Mouse (Mus musculus) G1E (cell line): ENCODE measurements around the gene Cybc1. TPM values are rescaled to one million over a fixed set of nuclear protein-coding genes. Genes with fewer than 3 reads are reported as not detected.
A peak's percentile ranks its signal among the peaks of the same experiment; 100 is the strongest.

Source experiments
- ATAC-seq: 2 replicates; pipeline ENCODE4 v1.8.0; 2016; ENCODE audit warnings: mild to moderate bottlenecking; ENCODE audit not compliant: insufficient number of reproducible peaks, poor library complexity, low FRiP score, severe bottlenecking; ENCODE audit errors: extremely low read depth
- DNase-seq: peaks from one replicate; pipeline ENCODE4 v3.0.0; 2012; ENCODE audit warnings: low spot score
- H3K27me3 ChIP-seq: 2 replicates; pipeline ENCODE4 v1.6.1; 2012; ENCODE audit warnings: mild to moderate bottlenecking, low read length, inconsistent platforms; ENCODE audit not compliant: insufficient read depth
- H3K36me3 ChIP-seq: replicated peaks from 2 replicates; pipeline ENCODE3; 2012; ENCODE audit warnings: mild to moderate bottlenecking, inconsistent platforms
- H3K4me1 ChIP-seq: 2 replicates; pipeline ENCODE4 v1.6.1; 2012; ENCODE audit warnings: low read depth, low read length, inconsistent platforms, mixed read lengths; ENCODE audit not compliant: insufficient read depth
- H3K4me3 ChIP-seq: 2 replicates; pipeline ENCODE4 v1.5.1; 2012; ENCODE audit warnings: low read depth, mild to moderate bottlenecking, inconsistent platforms, low read length, moderate library complexity, mixed read lengths
- H3K9me3 ChIP-seq: replicated peaks from 2 replicates; pipeline ENCODE4 v1.6.1; 2012; ENCODE audit warnings: inconsistent platforms
- CTCF ChIP-seq: IDR thresholded peaks from 2 replicates; pipeline ENCODE4 v1.5.1; 2012; ENCODE audit warnings: low read depth, low read length, inconsistent platforms, mixed read lengths
- GATA1 ChIP-seq: IDR thresholded peaks from 2 replicates; pipeline ENCODE4 v1.6.1; 2012; ENCODE audit warnings: borderline replicate concordance, low read length, inconsistent platforms, mixed read lengths
- GATA2 ChIP-seq: IDR thresholded peaks from 2 replicates; pipeline ENCODE4 v1.6.1; 2012; ENCODE audit warnings: low read depth, low read length, inconsistent platforms, borderline replicate concordance
- POLR2AphosphoS5 ChIP-seq: IDR thresholded peaks from 2 replicates; pipeline ENCODE4 v1.6.1; 2012; ENCODE audit warnings: low read depth, low read length, inconsistent platforms; ENCODE audit not compliant: insufficient replicate concordance
- TAL1 ChIP-seq: conservative IDR thresholded peaks from 2 replicates; pipeline ENCODE4 v1.6.1; 2012; ENCODE audit warnings: low read depth, low read length, inconsistent platforms, mixed read lengths
- polyA plus RNA-seq: library from polyadenylated mRNA; stranded (reverse); fragments of >175 nt; gene quantifications from 2 replicates; pipeline ENCODE4 v1.2.3, GENCODE M21; 2012
- total RNA-seq, 2 experiments: library from RNA; stranded (forward) in 1 of 2; stranded (reverse) in 1 of 2; fragments of 200-1000 nt in 1 of 2; fragments of >200 nt in 1 of 2; fragmentation: Nextera tagmentation in 1 of 2; gene quantifications; 2 replicates each; pipeline ENCODE4 v1.2.3; 2014 to 2017

The Cybc1 gene
- total and polyA plus RNA-seq, 3 experiments = 19.6 to 41.5 (median 23.2) TPM

DNA sequence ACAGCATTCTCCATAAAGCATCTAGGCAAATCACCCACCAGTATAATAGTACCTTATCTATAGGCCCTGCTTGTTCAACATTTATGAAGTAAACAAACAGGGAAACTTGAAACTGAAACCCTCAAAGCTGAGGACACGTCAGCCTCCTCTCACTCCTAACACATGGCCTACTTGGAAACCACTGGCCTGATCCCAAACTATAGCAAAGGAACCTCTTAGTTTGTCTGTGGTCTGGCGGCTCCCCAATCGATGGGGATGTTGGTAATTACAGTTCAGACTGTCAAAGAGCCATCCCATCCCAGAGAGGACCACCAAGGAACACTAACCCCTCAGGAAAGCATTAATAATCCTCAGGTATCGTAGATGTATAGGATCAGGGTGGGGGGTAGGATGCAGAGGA, 29.3 kb downstream of the Cybc1 start:
- no peak for TF ChIP-seq CTCF
- no peak for TF ChIP-seq GATA2
- TF ChIP-seq GATA1 = no peak
- TF ChIP-seq POLR2AphosphoS5 = no peak
- TF ChIP-seq TAL1 = no peak
- no peak for DNase-seq
- H3K4me3 ChIP-seq = no peak overlapping the region
- peaks cover 19% of the 10 kb centered on the region for H3K36me3 ChIP-seq
- ATAC-seq = no peak
- no peaks in the 10 kb centered on the region for H3K27me3 ChIP-seq
- peaks cover 10% of the 10 kb centered on the region for H3K4me1 ChIP-seq
- H3K9me3 ChIP-seq = no peaks in the 10 kb centered on the region

DNA sequence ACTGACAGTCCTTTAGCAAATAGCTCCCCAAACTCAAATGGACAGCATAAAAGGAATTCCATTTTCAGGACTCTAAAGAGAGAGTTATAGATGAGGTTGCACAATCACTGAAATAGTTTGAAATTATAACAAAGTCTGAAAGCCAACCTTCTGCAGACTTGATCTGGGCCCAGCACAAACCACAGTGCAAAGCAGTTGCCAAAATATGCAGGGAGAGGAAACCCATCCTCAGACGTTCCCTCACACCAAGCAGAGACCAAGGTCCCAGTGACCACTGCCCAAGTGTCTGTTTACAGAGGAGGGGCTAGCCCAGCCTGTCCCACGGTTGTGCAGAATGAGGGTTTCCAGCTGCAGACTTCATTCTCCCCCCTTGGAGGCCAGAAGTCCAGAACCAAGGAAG, 30.5 kb downstream of the Cybc1 start:
- H3K4me1 ChIP-seq = peaks cover 2% of the 10 kb centered on the region
- TF ChIP-seq POLR2AphosphoS5 (no peak), GATA1 (no peak), TAL1 (no peak), CTCF (no peak), GATA2 (no peak)
- DNase-seq (no peak), ATAC-seq (no peak)
- H3K27me3 ChIP-seq = no peaks in the 10 kb centered on the region
- H3K9me3 ChIP-seq = no peaks in the 10 kb centered on the region
- no peak overlapping the region for H3K4me3 ChIP-seq
- peaks cover 21% of the 10 kb centered on the region for H3K36me3 ChIP-seq

DNA sequence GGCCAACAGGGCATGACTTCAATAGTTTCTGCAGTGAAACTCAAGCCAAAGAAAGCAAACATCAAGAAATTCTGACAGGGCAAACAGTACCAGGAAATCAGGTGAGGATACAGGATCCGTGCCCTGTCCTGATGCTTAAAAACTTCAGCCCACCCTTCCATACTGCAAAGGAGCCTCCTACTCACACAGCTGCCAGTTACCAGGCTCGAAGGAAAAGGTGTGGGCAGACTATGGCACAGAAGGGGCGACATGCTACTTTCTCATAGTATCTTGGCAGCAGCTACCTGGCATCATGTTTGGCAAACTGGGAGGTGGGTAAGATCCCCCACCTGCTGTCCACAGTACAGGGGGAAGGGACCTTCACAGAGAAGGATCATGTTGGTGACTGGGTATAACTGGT, 35.7 kb downstream of the Cybc1 start:
- no peak for DNase-seq
- H3K9me3 ChIP-seq = no peaks in the 10 kb centered on the region

DNA sequence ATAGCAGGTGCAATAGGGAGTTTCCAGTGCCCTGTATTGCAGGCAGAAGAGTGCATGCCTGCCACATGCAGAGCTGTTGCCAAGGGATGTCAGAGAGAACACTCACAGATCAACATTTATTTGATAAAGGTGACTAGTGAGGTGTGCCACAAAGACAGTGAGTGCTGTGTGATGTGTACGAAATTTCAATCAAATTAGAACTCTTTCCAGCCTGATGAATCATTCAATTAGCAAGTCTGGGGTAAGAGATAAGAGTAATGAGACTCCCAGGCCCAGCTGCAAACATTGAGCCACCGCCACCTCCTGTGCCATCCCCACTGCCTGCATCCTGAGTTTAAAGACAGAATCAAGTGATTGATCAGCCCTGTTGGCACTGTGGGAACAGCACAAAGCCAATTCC, 36.4 kb downstream of the Cybc1 start:
- ATAC-seq (no peak), DNase-seq (no peak)
- Histone ChIP-seq H3K9me3 (no peaks in the 10 kb centered on the region), H3K4me3 (no peak overlapping the region), H3K36me3 (peaks cover 9% of the 10 kb centered on the region), H3K4me1 (no peaks in the 10 kb centered on the region), H3K27me3 (no peaks in the 10 kb centered on the region; the same call in 1 of the 2 replicates)
- no peak for TF ChIP-seq CTCF
- no peak for TF ChIP-seq GATA2
- no peak for TF ChIP-seq TAL1
- TF ChIP-seq POLR2AphosphoS5 = no peak
- TF ChIP-seq GATA1 = no peak

More for the DNA sequence above, 35.7 kb downstream of the Cybc1 start:
- Histone ChIP-seq H3K27me3 (no peaks in the 10 kb centered on the region; the same call in 1 of the 2 replicates), H3K36me3 (peaks cover 9% of the 10 kb centered on the region), H3K4me3 (no peak overlapping the region), H3K4me1 (no peaks in the 10 kb centered on the region)
- ATAC-seq = no peak
- no peak for TF ChIP-seq GATA2
- TF ChIP-seq TAL1 = no peak
- no peak for TF ChIP-seq CTCF
- no peak for TF ChIP-seq GATA1
- no peak for TF ChIP-seq POLR2AphosphoS5

DNA sequence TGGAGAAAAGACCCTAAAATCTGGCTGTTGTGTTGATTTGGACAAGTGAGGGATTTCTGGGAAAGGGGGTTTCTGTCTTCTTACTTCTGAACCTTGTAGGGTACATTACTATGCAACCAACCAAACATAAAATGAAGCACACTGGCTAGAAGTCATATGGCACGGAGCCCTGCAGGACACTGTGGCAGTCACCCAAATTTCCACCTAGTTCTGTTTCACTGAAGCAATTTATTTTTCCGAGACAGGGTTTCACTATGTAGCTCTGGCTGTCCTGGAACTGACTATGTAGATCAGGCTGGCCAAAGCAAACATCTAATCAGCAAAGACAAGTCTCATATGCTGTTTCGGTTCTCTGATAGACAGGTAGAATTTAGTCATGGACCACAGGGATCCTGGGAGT, 39.4 kb downstream of the Cybc1 start:
- no peaks in the 10 kb centered on the region for H3K9me3 ChIP-seq
- DNase-seq (no peak), ATAC-seq (no peak)
- peaks cover 2% of the 10 kb centered on the region for H3K36me3 ChIP-seq
- no peak overlapping the region for H3K4me3 ChIP-seq
- no peaks in the 10 kb centered on the region; the same call in 1 of the 2 replicates for H3K27me3 ChIP-seq
- H3K4me1 ChIP-seq = no peaks in the 10 kb centered on the region
- no peak for TF ChIP-seq TAL1
- no peak for TF ChIP-seq POLR2AphosphoS5
- TF ChIP-seq GATA1 = no peak
- no peak for TF ChIP-seq CTCF
- no peak for TF ChIP-seq GATA2

DNA sequence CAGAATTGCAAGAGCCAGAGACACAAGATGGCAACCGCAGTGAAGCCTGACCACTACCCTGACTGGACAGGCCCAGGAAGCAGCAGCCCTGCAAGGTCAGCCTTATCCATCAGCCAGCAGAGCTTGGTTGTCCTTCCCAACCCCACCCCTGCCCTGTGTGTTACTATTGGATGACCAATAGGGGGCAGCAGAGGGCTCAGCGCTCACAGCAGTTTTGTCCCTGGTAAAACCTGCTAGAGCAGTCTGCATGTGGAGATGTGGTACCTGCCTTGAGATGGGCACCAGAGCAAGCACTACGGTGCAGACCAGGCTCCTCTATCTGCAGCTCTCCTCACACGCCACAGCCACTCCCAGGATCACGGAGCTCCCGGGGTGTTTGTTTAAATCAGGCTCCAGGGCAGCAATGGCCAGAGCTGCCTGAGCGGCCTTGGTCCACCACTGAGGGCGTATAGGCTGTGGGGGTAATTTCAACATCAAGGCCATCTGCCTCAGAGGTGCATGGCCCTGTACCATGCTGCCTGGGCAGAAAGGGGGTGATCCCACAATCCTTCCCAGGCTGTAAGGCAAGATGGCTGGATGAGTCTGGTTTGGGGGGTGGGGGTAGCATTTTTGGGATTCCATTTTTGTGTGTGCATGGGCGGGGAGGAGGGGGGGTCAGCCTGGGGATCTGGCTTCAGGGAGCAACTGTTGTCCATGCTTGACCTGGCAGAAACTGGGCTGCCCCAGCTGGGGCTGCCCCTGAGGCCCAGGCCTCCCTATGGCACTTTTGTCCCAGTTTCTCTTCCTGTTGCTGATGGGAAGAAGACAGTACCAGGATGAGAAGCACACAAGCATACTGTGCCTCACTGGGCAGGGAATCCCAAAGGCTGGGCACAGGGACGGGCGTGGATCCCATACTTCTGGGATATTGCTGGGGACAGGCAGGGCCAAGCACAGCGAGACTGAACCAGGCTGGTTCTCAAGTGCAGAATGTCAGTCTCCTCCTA, 52.5 kb downstream of the Cybc1 start:
- no peaks in the 10 kb centered on the region for H3K9me3 ChIP-seq
- ATAC-seq (0 out of 2 replicates have a peak, but pooled peaks have one; percentile 22), DNase-seq (peak; percentile 31)
- no peak overlapping the region for H3K4me3 ChIP-seq
- TF ChIP-seq CTCF (peak; percentile 94), GATA1 (no peak)
- no peaks in the 10 kb centered on the region for H3K4me1 ChIP-seq
- peaks cover 7% of the 10 kb centered on the region for H3K36me3 ChIP-seq
- peaks cover 18% of the 10 kb centered on the region for H3K27me3 ChIP-seq
